Mouse (Mus musculus): ENCODE data around the gene Arrdc2. TPM values are rescaled to one million over a fixed set of nuclear protein-coding genes. Genes with fewer than 3 reads are reported as not detected.

Arrdc2 gene
- polyA plus RNA-seq (2012; ENCODE audit: insufficient read depth, low replicate concordance) = 30.6 and 35.6 TPM in 2 replicates

DNA sequence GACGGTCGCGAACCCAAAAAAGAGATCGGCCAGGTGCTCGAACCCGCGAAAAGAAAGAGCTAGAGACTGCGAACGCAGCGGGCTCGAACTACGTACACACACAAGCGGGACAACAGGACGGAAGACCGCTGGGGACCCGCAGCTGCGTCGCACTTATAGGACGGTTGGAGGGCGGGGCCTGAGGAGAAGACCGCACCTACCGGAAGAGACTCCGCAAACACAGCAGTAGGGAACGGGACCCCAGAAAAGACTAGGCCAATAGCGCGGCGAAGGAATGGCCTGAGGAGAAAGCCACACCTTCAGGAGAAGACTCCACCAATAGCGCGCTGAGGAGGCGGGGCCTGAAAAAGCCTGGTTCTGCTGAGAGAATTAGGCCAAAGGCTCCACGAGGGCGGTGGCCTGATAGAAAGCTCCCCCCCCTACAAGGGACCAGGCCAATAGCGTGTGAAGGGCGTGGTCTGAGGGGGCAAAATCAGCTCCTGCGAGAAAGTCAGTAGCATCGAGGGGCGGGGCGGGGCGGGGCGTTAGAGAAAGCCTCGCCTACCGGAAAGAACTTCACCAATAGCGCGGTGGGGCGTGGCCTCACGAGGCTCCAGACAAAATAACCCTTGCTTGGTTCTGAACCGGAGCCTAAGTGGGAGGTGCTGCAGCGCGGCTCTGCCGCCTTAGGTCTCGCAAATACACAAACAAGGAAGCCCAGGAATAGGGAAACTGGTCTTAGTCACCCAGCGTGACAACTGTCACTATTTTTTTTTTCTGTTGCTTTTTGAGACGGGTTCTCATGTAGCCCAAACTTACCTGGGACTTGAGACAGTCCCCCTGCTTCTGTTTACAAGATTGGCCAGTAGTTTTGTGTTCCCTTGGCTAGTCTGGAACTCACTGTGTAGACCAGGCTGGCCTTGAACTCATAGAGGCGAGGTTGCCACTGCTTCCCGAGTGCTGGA lies at the start of gene Arrdc2:
Arrdc2 (minus strand) TSS at position 313 of the 944 bp plus-strand sequence.
- H3K36me3 ChIP-seq (replicated peaks; ENCODE audit: low read length) = peaks cover 30% of the 10 kb centered on the region
- H3K4me1 ChIP-seq = peaks cover 61% of the 10 kb centered on the region
- peak within 1 kb of the TSS; percentile 93 for H3K4me3 ChIP-seq (replicated peaks)

GRCm38 (mm10) chr8:70887669-70888068 lies 48.1 kb upstream of the Arrdc2 start:
- Histone ChIP-seq H3K27me3 (replicated peaks) (peaks cover 61% of the 10 kb centered on the region), H3K4me3 (replicated peaks) (no peak overlapping the region), H3K9me3 (peaks cover 19% of the 10 kb centered on the region), H3K4me1 (peaks cover 70% of the 10 kb centered on the region), H3K36me3 (replicated peaks; ENCODE audit: low read length) (peaks cover 3% of the 10 kb centered on the region)
- TF ChIP-seq FLI1 (IDR thresholded peaks at IDR 0.05; ENCODE audit: low read length) = no peak
- no peak for TF ChIP-seq GATA1 (IDR thresholded peaks at IDR 0.05; ENCODE audit: borderline replicate concordance, low read length)

More for the DNA sequence above, at the start of gene Arrdc2:
- TF ChIP-seq FLI1 (IDR thresholded peaks at IDR 0.05; ENCODE audit: low read length) (no peak; the same call in 1 of the 2 replicates), GATA1 (IDR thresholded peaks at IDR 0.05; ENCODE audit: borderline replicate concordance, low read length) (no peak)
- Histone ChIP-seq H3K9me3 (no peaks in the 10 kb centered on the region), H3K27me3 (replicated peaks) (peaks cover 5% of the 10 kb centered on the region)

DNA sequence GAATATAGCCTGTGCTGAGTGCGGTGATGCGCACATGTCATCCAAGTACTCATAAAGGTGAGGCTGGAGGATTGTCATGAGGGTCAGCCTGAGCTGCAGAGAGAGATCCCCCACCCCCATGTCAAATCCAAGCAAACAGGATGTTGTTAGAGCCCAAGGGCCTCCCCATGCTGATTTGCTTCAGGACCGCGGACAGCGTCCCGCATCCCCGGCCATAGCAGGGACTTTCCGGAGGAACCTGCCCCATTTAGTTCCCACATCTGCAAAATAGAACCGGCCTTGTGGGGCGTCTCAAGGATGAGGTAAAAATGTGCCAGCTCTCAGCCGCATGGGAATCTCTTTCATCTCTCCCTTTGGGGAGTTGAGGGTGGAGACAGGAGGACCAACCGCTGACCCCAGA lies 46.1 kb upstream of the Arrdc2 start:
- no peak for TF ChIP-seq GATA1 (IDR thresholded peaks at IDR 0.05; ENCODE audit: borderline replicate concordance, low read length)
- no peak for TF ChIP-seq FLI1 (IDR thresholded peaks at IDR 0.05; ENCODE audit: low read length)
- H3K36me3 ChIP-seq (replicated peaks; ENCODE audit: low read length) = no peaks in the 10 kb centered on the region
- H3K9me3 ChIP-seq = peaks cover 4% of the 10 kb centered on the region; the same call in 1 of the 2 replicates
- H3K4me3 ChIP-seq (replicated peaks) = no peak overlapping the region
- peaks cover 50% of the 10 kb centered on the region for H3K27me3 ChIP-seq (replicated peaks)
- peaks cover 53% of the 10 kb centered on the region for H3K4me1 ChIP-seq

- TF ChIP-seq FLI1 (IDR thresholded peaks at IDR 0.05; ENCODE audit: low read length) = no peak
- Histone ChIP-seq H3K27me3 (replicated peaks) (peaks cover 52% of the 10 kb centered on the region), H3K9me3 (peaks cover 4% of the 10 kb centered on the region; the same call in 1 of the 2 replicates), H3K36me3 (replicated peaks; ENCODE audit: low read length) (no peaks in the 10 kb centered on the region), H3K4me3 (replicated peaks) (no peak overlapping the region), H3K4me1 (peaks cover 59% of the 10 kb centered on the region)
Observed at GRCm38 (mm10) chr8:70884683-70885082, 45.2 kb upstream of the Arrdc2 start.

DNA sequence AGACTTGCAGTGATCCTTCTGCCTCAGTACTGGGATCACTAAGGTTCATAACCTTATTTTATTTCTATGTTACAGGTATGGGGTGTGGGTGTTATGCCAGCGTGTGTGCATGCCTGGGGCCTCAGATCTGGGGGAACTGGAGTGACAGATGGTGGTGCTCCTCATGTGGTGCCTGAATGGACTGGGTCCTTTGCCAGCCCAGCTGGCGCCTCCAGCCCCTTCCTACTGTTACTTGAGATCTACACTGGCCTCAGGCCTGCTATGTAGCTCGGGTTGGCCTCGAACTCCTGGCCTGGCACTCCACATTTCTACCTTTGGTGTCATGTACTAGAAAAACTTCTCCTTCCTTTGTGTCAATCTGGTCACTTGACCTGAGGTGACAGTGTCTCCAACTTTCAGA lies 44.7 kb upstream of the Arrdc2 start:
- TF ChIP-seq FLI1 (IDR thresholded peaks at IDR 0.05; ENCODE audit: low read length) (no peak), GATA1 (IDR thresholded peaks at IDR 0.05; ENCODE audit: borderline replicate concordance, low read length) (no peak)
- Histone ChIP-seq H3K4me3 (replicated peaks) (no peak overlapping the region), H3K27me3 (replicated peaks) (peaks cover 54% of the 10 kb centered on the region), H3K36me3 (replicated peaks; ENCODE audit: low read length) (no peaks in the 10 kb centered on the region), H3K4me1 (peaks cover 56% of the 10 kb centered on the region), H3K9me3 (peaks cover 4% of the 10 kb centered on the region; the same call in 1 of the 2 replicates)

DNA sequence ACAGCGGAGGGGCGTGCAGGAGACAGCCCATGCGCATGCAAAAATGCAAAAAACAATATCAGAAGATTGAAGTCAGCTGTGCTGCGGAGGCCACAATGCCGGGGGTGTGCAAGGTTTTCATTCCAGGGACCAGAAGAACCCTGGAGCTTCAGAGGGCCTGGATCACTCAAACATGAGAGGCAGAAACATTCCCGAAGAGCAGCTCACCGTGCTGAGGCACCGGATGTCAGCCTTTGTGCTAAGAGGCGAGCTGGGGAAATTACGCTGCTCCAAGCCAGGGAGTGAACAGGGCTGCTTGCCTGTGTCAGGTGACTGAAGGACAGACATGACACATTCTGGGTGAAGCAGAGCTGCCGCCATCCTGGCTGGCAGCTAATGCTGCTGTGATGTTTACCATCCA lies 41.0 kb upstream of the Arrdc2 start:
- TF ChIP-seq FLI1 (IDR thresholded peaks at IDR 0.05; ENCODE audit: low read length) (no peak), GATA1 (IDR thresholded peaks at IDR 0.05; ENCODE audit: borderline replicate concordance, low read length) (no peak)
- Histone ChIP-seq H3K9me3 (no peaks in the 10 kb centered on the region), H3K36me3 (replicated peaks; ENCODE audit: low read length) (no peaks in the 10 kb centered on the region), H3K27me3 (replicated peaks) (peaks cover 34% of the 10 kb centered on the region), H3K4me3 (replicated peaks) (no peak overlapping the region), H3K4me1 (peaks cover 36% of the 10 kb centered on the region)

DNA sequence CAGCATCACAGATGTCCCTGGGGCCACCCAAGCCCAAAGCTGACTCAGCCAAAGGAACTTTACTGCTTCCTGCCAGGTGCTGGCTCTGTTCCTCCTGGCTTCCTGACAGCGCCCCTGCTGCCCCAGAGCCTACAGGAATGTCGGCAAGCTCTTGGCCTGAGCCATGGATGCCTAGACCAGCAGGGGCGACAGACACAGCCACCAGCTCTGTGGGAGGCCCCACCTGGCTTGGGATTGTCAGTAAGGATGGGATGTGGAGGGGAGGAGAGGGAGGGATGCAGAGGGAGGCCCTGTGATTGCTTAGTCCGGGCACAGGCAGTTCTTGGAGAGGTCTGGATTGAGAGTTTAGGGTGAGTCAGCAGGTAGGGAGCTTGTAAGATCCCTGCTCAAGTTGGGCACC lies 40.6 kb upstream of the Arrdc2 start:
- Histone ChIP-seq H3K9me3 (no peaks in the 10 kb centered on the region), H3K4me1 (peaks cover 32% of the 10 kb centered on the region), H3K4me3 (replicated peaks) (no peak overlapping the region), H3K36me3 (replicated peaks; ENCODE audit: low read length) (no peaks in the 10 kb centered on the region), H3K27me3 (replicated peaks) (peaks cover 34% of the 10 kb centered on the region)
- no peak for TF ChIP-seq GATA1 (IDR thresholded peaks at IDR 0.05; ENCODE audit: borderline replicate concordance, low read length)
- TF ChIP-seq FLI1 (IDR thresholded peaks at IDR 0.05; ENCODE audit: low read length) = no peak

DNA sequence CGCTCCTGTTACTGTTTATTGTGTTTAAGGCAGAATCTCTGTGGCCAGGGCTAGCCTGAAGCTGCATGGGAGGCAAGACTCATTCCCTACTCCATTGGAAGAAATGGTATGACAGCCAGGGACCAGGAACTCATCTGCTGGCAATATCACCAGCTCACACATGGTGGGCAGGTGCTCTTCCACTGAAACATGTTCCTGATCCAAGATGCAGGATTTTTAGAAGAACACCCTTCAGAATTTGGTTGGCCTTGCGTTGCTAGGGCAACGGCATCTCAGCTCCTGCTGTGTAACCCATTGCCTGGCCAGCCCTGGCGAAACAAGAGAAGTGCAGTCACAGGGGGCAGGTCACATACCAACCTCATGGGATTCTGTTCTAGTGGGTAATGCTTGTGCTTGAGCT lies 40.0 kb upstream of the Arrdc2 start:
- Histone ChIP-seq H3K27me3 (replicated peaks) (peaks cover 34% of the 10 kb centered on the region), H3K4me1 (peaks cover 26% of the 10 kb centered on the region), H3K4me3 (replicated peaks) (no peak overlapping the region), H3K36me3 (replicated peaks; ENCODE audit: low read length) (no peaks in the 10 kb centered on the region), H3K9me3 (no peaks in the 10 kb centered on the region)
- TF ChIP-seq FLI1 (IDR thresholded peaks at IDR 0.05; ENCODE audit: low read length) = no peak
- TF ChIP-seq GATA1 (IDR thresholded peaks at IDR 0.05; ENCODE audit: borderline replicate concordance, low read length) = no peak

DNA sequence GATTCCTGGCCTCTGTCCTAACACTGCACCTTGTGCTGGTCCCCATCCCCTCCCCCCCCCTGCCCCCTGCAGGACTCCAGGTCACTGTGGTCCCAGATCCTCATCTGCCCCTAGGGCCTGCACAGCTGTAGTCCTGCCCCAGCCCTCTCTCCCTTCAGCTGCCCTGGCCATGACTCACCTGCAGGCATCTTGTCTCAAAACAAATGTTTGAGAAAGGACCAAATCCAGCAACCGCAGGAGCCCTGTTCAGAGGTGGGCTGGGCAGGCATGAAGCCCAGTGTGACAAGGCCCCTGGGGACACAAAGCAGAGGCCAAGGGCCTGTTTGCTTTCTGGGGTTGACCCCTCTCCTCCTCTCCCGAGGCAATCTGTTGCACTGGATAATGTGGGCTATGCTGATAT lies 38.7 kb upstream of the Arrdc2 start:
- no peaks in the 10 kb centered on the region for H3K9me3 ChIP-seq
- H3K36me3 ChIP-seq (replicated peaks; ENCODE audit: low read length) = no peaks in the 10 kb centered on the region
- TF ChIP-seq GATA1 (IDR thresholded peaks at IDR 0.05; ENCODE audit: borderline replicate concordance, low read length) (no peak), FLI1 (IDR thresholded peaks at IDR 0.05; ENCODE audit: low read length) (no peak)
- H3K27me3 ChIP-seq (replicated peaks) = peaks cover 34% of the 10 kb centered on the region
- peaks cover 24% of the 10 kb centered on the region for H3K4me1 ChIP-seq
- H3K4me3 ChIP-seq (replicated peaks) = no peak overlapping the region

DNA sequence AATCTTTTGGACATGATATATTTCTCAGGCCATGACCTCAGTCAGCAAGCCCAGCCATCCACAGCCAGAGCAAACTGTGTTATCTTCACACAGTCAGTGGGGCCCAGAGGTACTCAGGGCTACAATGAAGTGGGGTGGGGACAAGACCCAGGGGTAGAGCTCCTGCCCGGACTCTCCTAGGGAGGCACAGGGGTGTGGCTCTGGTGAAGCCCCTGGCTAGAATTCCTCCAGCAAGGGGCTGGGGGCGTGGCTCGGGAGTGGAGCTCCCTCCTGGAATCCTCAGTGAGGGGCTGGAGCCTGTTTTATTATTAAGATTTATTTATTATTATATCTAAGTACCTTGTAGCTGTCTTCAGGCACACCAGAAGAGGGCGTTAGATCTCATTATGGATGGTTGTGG lies 36.9 kb upstream of the Arrdc2 start:
- Histone ChIP-seq H3K4me1 (peaks cover 37% of the 10 kb centered on the region), H3K9me3 (no peaks in the 10 kb centered on the region), H3K4me3 (replicated peaks) (no peak overlapping the region), H3K36me3 (replicated peaks; ENCODE audit: low read length) (peaks cover 3% of the 10 kb centered on the region), H3K27me3 (replicated peaks) (peaks cover 27% of the 10 kb centered on the region)
- TF ChIP-seq FLI1 (IDR thresholded peaks at IDR 0.05; ENCODE audit: low read length) = no peak
